Mouse (Mus musculus) MEL (cell line): Measurements from ENCODE around the gene Cwh43.

Experiments
- CTCF ChIP-seq, 3 experiments: IDR thresholded peaks in 2 of 3; conservative IDR thresholded peaks in 1 of 3; 2 replicates each; pipeline ENCODE4 v1.5.1; 2011 to 2012; ENCODE audit warnings: low read length in 3 of 3, low read depth in 2 of 3, mild to moderate bottlenecking in 2 of 3, improper control_type of control experiment in 1 of 3, inconsistent platforms in 1 of 3, mixed read lengths in 1 of 3, moderate library complexity in 1 of 3; ENCODE audit not compliant: control insufficient read depth in 1 of 3, insufficient read depth in 1 of 3, poor library complexity in 1 of 3, severe bottlenecking in 1 of 3
- HCFC1 ChIP-seq: IDR thresholded peaks from 2 replicates; pipeline ENCODE4 v1.6.1; 2012; ENCODE audit warnings: low read depth, mild to moderate bottlenecking, inconsistent platforms, low read length, improper control_type of control experiment, moderate library complexity
- POLR2A ChIP-seq, 2 experiments: IDR thresholded peaks; 2 replicates each; pipeline ENCODE4 v1.6.1; 2011 to 2012; ENCODE audit warnings: low read length in 2 of 2, mild to moderate bottlenecking in 2 of 2, control low read depth in 1 of 2, improper control_type of control experiment in 1 of 2, low read depth in 1 of 2, moderate library complexity in 1 of 2; ENCODE audit not compliant: control insufficient read depth in 1 of 2, insufficient read depth in 1 of 2, poor library complexity in 1 of 2
- POLR2AphosphoS2 ChIP-seq: IDR thresholded peaks from 2 replicates; pipeline ENCODE4 v1.6.1; 2011; ENCODE audit warnings: low read length, improper control_type of control experiment
- RCOR1 ChIP-seq: IDR thresholded peaks from 2 replicates; pipeline ENCODE4 v1.6.1; 2012; ENCODE audit warnings: low read depth, mild to moderate bottlenecking, inconsistent platforms, low read length, improper control_type of control experiment
- TCF12 ChIP-seq: IDR thresholded peaks from 2 replicates; pipeline ENCODE4 v1.6.1; 2014; ENCODE audit warnings: low read depth, mild to moderate bottlenecking, inconsistent platforms, low read length, improper control_type of control experiment, moderate library complexity
- ZMIZ1 ChIP-seq: IDR thresholded peaks from 2 replicates; pipeline ENCODE4 v1.6.1; 2012; ENCODE audit warnings: low read depth, mild to moderate bottlenecking, inconsistent platforms, low read length, improper control_type of control experiment, moderate library complexity

DNA sequence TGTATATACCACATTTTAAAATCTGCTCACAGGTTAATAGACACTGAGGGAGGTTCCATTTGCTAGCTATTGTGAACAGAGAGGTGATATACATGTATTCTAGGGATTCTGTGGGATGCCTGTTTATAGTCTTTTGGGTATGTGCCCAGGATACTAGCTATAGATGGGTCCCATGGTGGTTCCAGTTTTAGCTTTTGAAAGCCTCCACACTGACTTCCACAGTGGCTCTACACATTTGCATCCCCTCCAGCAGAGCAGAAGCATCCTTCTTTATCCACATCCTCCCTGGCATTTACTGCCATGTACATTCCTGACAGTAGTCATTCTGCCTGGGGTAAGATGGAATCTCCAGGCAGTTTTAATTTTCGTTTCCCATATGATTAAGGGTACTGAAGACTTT lies 44.4 kb downstream of the Cwh43 start:
- TF ChIP-seq HCFC1 (no peak), TCF12 (no peak), POLR2AphosphoS2 (no peak), CTCF (IDR thresholded peaks at IDR 0.05 in 2 of 3, conservative IDR thresholded peaks at IDR 0.05 in 1 of 3; ENCODE audit: control insufficient read depth in 1 of 3, insufficient read depth in 1 of 3, low read depth in 2 of 3, low read length in 3 of 3, poor library complexity in 1 of 3, severe bottlenecking in 1 of 3) (no peak), ZMIZ1 (no peak), POLR2A (IDR thresholded peaks at IDR 0.05; ENCODE audit: control insufficient read depth in 1 of 2, insufficient read depth in 1 of 2, low read depth in 1 of 2, low read length in 2 of 2, poor library complexity in 1 of 2) (no peak), RCOR1 (no peak)
